Mouse (Mus musculus): ENCODE results near the gene D1Pas1.

GRCm38 (mm10) chr1:187011601-187012000 lies 44.4 kb downstream of the D1Pas1 start:
- TF ChIP-seq EP300 (IDR thresholded peaks at IDR 0.05; ENCODE audit: insufficient read depth, low read depth, low read length) (no peak), CTCF (IDR thresholded peaks at IDR 0.05; ENCODE audit: low read depth, low read length) (no peak), POLR2A (IDR thresholded peaks at IDR 0.05; ENCODE audit: insufficient read depth, low read length) (no peak)

All from ES-Bruce4 (cell line).